Mouse (Mus musculus) spleen, adult 12 weeks (tissue): ENCODE data around the gene Mylk2.

ENCODE experiments used
- DNase-seq: peaks from one replicate; pipeline ENCODE4 v3.0.0; 2022; ENCODE audit warnings: low spot score

Gene Mylk2

DNA sequence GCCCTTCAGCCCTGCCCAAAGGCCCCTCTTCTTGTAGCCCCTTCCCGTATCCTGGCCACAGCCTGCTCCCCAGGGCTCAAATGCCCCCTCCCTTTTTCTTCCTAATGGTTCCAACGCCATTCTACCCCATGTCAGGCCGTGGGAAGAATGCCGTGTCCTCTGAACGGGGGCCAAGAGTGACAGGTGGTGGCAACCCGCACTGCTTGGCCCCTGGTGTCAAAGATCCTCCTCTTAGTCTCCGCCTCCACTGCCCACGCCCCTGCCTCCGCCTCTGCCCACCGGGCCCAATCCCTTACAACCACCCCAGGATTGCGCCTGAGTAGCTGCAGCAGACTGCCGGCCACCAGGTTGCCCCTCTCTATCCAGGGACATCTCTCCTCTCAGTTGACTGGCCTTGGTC, at the start of gene Mylk2:
Mylk2 (plus strand) TSS at position 322 of the 400 bp plus-strand sequence.
- no peak for DNase-seq

- no peak for DNase-seq
Observed at GRCm38 (mm10) chr2:152861891-152862290, 49.3 kb upstream of the Mylk2 start.

DNA sequence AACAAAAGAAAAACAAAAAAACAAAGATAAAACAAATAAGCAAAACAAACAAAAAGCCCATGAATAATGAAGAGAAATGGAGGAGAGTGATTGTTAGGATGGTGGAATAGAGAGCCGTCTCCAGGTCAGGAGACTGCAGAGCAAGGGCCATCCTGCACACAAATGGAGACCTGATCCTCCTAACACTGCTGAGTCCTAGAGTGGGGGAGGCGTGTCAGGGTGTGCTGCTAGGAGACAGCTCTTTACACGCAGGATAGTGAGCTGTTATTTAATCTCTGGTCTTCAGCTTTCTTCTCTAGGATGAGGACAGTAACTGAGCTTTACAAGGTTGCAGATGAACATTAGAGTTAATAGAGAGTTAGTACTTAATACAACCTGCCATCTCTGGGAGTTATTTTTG, 48.5 kb upstream of the Mylk2 start:
- DNase-seq, result no peak

GRCm38 (mm10) chr2:152863346-152863745, 47.8 kb upstream of the Mylk2 start:
- no peak for DNase-seq

GRCm38 (mm10) chr2:152878239-152878638, 32.9 kb upstream of the Mylk2 start:
- no peak for DNase-seq

GRCm38 (mm10) chr2:152880898-152881297, 30.3 kb upstream of the Mylk2 start:
- no peak for DNase-seq

DNA sequence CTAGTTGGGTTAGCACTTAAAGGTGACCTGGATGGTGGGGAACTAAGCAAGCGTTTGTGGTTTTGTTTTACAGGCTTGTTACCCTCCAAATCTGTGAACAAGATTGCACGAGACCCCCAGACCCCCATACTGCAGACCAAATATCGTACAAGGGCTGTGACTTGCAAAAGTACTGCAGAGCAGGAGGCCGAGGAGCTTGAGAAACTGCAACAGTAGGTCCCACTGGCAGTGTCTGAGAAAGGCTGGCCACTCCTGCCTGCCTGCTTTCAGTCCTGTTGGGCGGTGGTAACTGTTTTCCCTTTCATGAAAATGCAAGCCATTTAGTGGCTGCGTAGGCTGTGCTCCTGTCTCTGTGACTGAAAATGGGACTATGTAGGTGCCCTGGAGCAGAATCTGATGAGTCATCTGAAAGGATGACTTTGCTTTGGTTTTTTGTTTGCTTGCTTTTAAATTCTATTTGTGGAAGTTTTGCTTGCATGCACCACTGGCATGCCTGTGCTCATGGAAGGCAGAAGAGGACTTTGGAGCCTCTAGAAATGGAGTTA, 27.0 kb upstream of the Mylk2 start:
- DNase-seq, result no peak

- no peak for DNase-seq
Observed at GRCm38 (mm10) chr2:152887230-152887629, 23.9 kb upstream of the Mylk2 start.

GRCm38 (mm10) chr2:152888774-152889173, 22.4 kb upstream of the Mylk2 start:
- no peak for DNase-seq

GRCm38 (mm10) chr2:152895834-152896233, 15.3 kb upstream of the Mylk2 start:
- DNase-seq, result no peak

DNA sequence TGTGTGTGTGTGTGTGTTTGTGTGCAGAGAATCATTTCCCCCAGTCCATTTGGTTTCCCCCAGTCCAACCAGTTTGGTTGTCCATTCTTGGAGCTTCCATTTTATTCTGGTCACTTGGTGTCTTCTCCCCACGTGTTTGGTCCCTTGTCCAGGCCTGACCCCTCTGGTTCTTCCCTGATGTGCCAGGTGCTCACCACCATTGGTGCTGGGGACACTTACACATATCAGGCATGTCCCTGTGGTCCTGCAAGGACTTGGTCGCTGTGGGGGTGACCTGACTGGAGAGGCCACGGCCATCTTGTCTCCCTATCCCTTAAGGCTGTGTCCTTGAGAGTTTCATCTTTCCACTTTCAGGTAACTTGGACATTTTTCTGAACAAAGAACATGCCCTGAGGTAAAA, 14.2 kb upstream of the Mylk2 start:
- no peak for DNase-seq

DNA sequence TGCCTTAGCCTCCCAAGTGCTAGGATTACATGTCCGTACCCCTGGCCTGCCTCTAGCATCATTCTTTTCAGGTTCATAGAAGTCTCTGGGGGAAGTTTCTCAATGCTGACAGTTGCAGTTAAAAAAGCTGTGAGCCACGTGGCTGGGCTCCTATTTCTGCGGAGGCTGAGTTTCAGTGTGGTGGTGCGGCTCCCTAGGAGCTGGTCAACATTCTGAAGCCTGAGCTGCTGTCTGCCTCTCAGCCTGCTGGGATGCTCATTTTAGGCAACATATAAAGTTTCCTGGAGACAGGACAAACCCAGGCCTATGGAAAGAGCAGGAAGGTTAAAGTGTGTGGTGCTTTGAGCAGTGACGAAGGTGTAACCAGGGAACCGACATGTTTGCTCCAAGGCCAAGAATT, 12.1 kb upstream of the Mylk2 start:
- no peak for DNase-seq

GRCm38 (mm10) chr2:152901296-152901695, 9.9 kb upstream of the Mylk2 start:
- DNase-seq, result no peak

DNA sequence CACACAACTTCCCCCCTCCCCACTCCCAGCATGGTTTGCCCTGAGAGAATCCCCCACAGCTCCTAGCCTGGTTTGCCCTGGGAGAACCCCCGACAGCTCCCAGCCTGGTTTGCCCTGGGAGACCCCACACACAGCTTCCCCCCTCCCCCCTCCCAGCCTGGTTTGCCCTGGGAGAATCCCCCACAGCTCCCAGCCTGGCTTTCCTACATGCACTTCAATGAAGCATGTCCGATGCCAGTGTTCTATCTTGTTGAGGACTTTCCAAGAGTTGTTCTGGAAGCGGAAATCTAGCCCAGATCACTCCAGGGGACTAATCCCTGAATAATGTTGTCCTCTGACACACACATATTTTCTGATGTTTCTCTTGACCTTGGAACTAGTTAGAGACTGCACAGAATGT, 8.5 kb upstream of the Mylk2 start:
- no peak for DNase-seq

DNA sequence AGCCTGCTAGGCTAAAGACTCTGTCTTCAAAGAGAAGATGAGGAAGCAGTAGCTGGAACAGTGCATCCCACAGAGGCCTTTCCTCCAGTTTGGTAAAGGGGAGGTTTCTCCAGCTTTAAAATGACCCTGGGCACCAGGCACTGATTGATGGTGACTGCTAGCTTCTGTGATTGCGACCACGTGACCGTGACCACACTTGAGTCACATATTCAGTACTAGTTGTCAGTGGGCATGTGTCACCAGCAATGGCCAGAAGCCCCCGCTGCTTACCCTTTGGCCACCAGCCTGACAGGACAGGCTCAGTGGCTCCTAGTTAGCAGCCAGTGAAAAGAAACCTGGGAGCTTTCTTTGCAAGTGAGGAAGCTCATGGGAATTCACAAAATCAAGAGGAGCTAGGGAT, 7.6 kb upstream of the Mylk2 start:
- no peak for DNase-seq

DNA sequence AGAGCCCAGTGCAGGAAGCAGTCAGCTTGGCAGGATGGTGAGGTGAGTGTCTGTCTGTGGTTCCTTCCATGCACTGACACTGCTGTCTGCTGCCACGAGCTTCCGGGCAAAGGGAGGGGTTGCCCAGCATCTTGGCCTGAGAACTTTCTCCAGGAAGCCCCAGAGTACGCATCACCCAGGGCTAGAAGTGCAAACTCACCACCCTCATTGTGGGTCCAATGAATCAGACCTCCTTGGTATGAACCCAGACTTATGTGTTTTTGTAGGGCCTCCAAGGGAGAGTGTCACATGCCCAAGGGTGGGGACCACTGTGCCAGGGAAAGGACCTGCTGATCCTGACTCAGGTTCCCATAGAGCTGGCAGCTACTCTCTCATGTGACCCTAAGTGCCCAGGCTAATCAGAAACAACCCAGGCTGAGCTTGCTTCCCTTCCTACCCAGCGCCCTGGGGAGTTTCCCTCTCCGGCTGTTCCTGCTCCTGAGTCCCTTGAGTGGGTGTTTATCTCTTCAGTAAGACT, 7.0 kb upstream of the Mylk2 start:
- DNase-seq, result no peak

DNA sequence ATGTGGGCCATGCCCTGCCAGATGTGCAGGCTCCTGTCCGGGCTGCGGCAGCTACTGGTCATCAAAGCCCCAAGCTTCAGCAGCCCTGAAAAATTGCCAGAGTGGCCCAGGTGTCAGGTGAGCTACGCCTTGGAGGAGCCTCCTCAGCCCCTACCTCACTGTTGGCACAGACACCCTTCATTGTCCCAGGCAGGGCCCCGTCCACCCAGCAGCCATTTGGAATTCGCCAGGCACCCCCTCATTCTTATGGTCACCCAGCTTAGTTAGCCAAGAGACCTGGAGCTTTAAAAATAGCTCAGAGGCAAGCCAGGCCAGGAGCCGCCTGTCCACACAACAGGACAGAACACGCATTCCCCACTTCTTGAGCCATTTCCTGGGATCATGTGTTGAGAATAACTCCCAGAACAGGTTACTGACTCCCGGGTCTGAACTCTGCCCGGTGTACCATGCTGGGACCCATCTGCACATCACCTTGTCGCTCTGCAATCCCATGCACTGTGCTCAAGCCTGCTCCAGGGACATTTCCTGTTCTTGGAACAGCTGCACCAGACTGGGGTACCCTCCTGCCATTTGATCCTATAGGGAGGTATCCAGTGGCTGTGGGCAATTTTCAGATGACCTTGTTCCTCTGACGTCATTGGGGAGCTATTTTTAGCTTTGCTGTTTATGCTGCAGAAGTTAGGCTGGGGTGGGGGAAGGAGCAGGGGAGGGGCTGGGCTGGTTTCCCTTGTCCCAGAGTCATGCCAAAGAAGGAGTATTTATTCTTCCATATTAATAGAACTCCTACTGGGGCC, 5.9 kb upstream of the Mylk2 start:
- no peak for DNase-seq

DNA sequence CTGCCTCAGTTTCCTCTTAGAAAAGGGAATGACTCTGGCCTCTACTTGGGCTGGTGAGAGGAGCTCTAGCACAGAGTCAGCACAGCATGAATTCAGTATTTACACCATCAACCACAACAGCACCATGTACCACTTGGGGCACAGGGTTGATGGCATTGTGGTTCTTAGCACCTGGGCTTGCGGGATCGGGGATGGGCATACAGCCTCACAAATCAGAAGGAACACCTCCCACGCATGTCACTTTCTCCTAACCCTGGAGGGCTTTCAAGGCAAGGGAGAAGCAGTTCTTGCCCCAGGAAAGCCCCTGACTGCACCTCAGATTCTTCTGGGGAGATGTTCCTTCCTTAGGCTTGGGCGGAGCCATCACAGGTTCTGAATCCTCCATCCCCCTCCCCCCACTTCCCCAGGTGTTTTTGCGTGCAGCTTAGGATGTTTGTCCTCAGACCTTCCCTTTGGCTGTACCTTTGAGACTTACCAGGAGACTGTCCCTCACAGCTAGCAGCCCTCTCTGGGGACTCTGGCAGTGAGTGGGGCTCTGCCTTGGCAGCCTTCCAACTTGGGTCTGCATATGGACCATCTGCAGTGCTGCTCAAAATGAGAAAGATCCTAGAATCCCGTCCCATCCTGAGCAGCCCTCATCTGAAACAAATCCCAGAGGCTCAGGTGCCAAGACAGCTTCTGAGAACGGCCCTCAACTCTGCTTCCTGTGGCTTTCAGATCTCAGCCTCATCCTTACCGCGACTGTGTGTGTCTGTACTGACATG, 4.7 kb upstream of the Mylk2 start:
- DNase-seq, result no peak

- DNase-seq, result no peak
Observed at GRCm38 (mm10) chr2:152907114-152907943, 3.8 kb upstream of the Mylk2 start.

- no peak for DNase-seq
Observed at GRCm38 (mm10) chr2:152909848-152910247, 1.3 kb upstream of the Mylk2 start.

DNA sequence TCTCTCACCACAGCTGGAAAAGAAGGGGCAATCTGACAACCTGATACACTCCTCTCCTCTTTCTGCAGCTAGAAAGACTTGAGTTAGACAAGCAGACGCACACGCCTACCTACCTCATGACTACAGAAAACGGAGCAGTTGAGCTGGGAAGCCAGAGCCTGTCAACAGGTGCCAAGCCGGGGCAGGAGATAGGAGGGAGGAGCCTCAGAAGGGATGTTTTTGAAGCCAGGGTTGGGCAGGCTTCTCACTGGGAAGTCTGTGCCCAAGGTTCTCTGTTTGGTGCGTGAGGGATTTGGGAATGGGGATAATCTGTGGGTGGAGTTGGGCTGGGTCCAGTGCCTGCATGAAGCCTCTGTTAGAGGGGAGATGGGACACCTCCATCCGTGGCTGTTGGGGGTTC, 280 bp downstream of the Mylk2 start:
- DNase-seq, result no peak

DNA sequence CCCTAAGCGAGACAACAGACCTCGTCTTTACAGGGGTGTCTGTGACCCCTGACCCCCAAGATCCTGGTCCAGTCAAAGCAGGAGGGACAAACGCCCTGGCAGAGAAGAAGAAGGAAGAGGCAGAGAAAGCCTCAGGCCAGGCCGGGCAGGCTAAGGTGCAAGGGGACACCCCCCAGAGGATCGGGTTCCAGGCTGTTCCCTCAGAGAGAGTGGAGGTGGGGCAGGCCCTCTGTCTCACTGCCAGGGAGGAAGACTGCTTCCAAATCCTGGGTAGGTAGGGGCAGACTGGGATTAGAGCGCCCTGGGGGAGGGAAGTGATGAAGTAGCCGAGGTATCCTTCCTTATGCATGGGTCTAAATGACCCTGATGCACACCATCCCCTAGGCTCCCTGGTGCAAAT, 2.3 kb downstream of the Mylk2 start:
- DNase-seq, result no peak
